Mouse (Mus musculus) CH12.LX (cell line): Measurements from ENCODE around the gene Ccl20. TPM values are rescaled to one million over a fixed set of nuclear protein-coding genes. Genes with fewer than 3 reads are reported as not detected.

ENCODE experiments used
- DNase-seq: peaks from one replicate; pipeline ENCODE4 v3.0.0-alpha.2; 2013; ENCODE audit errors: extremely low read depth
- H3K27ac ChIP-seq: 2 replicates; pipeline ENCODE4 v1.5.1; 2012; ENCODE audit warnings: low read depth, mild to moderate bottlenecking, control low read depth, moderate library complexity; ENCODE audit not compliant: insufficient read depth
- H3K27me3 ChIP-seq: replicated peaks from 2 replicates; pipeline ENCODE3; 2012; ENCODE audit warnings: inconsistent platforms
- H3K36me3 ChIP-seq, 2 experiments: replicated peaks in 1 of 2; 2 replicates each; pipeline versions ENCODE3 to v1.6.1; 2012; ENCODE audit warnings: inconsistent platforms in 1 of 2, low read length in 1 of 2, mild to moderate bottlenecking in 1 of 2, mixed read lengths in 1 of 2, moderate library complexity in 1 of 2; ENCODE audit not compliant: control insufficient read depth in 1 of 2, insufficient read depth in 1 of 2
- H3K4me1 ChIP-seq, 2 experiments: 2 replicates each; pipeline ENCODE4 v1.6.1; 2012; ENCODE audit warnings: inconsistent platforms in 1 of 2, moderate library complexity in 1 of 2; ENCODE audit not compliant: insufficient read depth in 2 of 2, control insufficient read depth in 1 of 2
- H3K4me2 ChIP-seq: 2 replicates; pipeline ENCODE4 v1.6.1; 2012; ENCODE audit warnings: low read depth, mild to moderate bottlenecking, control low read depth; ENCODE audit not compliant: poor library complexity, insufficient read depth, severe bottlenecking
- H3K4me3 ChIP-seq, 3 experiments: fragments of 150-350 bp in 1 of 3; sonication (generic) in 1 of 3; replicated peaks in 1 of 3; 2 replicates each; pipeline versions ENCODE3 to v1.5.1; 2011 to 2012; ENCODE audit warnings: low read depth in 2 of 3, low read length in 2 of 3, mild to moderate bottlenecking in 2 of 3, moderate library complexity in 2 of 3, control low read depth in 1 of 3, improper control_type of control experiment in 1 of 3, inconsistent platforms in 1 of 3, mixed read lengths in 1 of 3; ENCODE audit not compliant: poor library complexity in 1 of 3
- H3K79me2 ChIP-seq: replicated peaks from 2 replicates; pipeline ENCODE4 v1.6.1; 2012; ENCODE audit warnings: mild to moderate bottlenecking, moderate library complexity; ENCODE audit not compliant: control insufficient read depth, poor library complexity, insufficient read depth, severe bottlenecking; ENCODE audit errors: extremely low read depth
- H3K9ac ChIP-seq: 2 replicates; pipeline ENCODE4 v1.6.1; 2012; ENCODE audit warnings: low read depth, mild to moderate bottlenecking, control low read depth, moderate library complexity; ENCODE audit not compliant: insufficient read depth
- H3K9me3 ChIP-seq: replicated peaks from 2 replicates; pipeline ENCODE3; 2012; ENCODE audit warnings: low read length, inconsistent platforms, mixed read lengths
- CTCF ChIP-seq, 2 experiments: IDR thresholded peaks in 1 of 2; conservative IDR thresholded peaks in 1 of 2; 2 replicates each; pipeline ENCODE4 v1.5.1; 2011 to 2012; ENCODE audit warnings: low read depth in 2 of 2, low read length in 2 of 2, improper control_type of control experiment in 1 of 2, inconsistent platforms in 1 of 2, mild to moderate bottlenecking in 1 of 2, moderate library complexity in 1 of 2
- E2F4 ChIP-seq: IDR thresholded peaks from 2 replicates; pipeline ENCODE4 v1.6.1; 2011; ENCODE audit warnings: low read depth, low read length, improper control_type of control experiment; ENCODE audit not compliant: insufficient replicate concordance
- EP300 ChIP-seq: IDR thresholded peaks from 2 replicates; pipeline ENCODE4 v1.6.1; 2011; ENCODE audit warnings: low read length, improper control_type of control experiment
- HCFC1 ChIP-seq: IDR thresholded peaks from 2 replicates; pipeline ENCODE4 v1.6.1; 2012; ENCODE audit warnings: low read depth, mild to moderate bottlenecking, inconsistent platforms, low read length, improper control_type of control experiment
- JUND ChIP-seq: conservative IDR thresholded peaks from 2 replicates; pipeline ENCODE4 v1.6.1; 2011; ENCODE audit warnings: low read depth, low read length, improper control_type of control experiment
- KAT2A ChIP-seq: IDR thresholded peaks from 2 replicates; pipeline ENCODE4 v1.6.1; 2012; ENCODE audit warnings: low read length, improper control_type of control experiment, inconsistent platforms; ENCODE audit not compliant: insufficient replicate concordance
- MAX ChIP-seq: IDR thresholded peaks from 2 replicates; pipeline ENCODE4 v1.6.1; 2011; ENCODE audit warnings: low read length, improper control_type of control experiment
- MAZ ChIP-seq: IDR thresholded peaks from 2 replicates; pipeline ENCODE4 v1.6.1; 2012; ENCODE audit warnings: low read depth, mild to moderate bottlenecking, inconsistent platforms, low read length, improper control_type of control experiment, moderate library complexity
- MEF2A ChIP-seq: IDR thresholded peaks from 2 replicates; pipeline ENCODE4 v1.6.1; 2014; ENCODE audit warnings: low read depth, mild to moderate bottlenecking, inconsistent platforms, low read length, improper control_type of control experiment, borderline replicate concordance
- NELFE ChIP-seq: IDR thresholded peaks from 2 replicates; pipeline ENCODE4 v1.6.1; 2011; ENCODE audit warnings: low read depth, low read length, improper control_type of control experiment
- POLR2AphosphoS2 ChIP-seq: IDR thresholded peaks from 2 replicates; pipeline ENCODE4 v1.6.1; 2011; ENCODE audit warnings: low read depth, low read length, improper control_type of control experiment
- RAD21 ChIP-seq: IDR thresholded peaks from 2 replicates; pipeline ENCODE4 v1.6.1; 2011; ENCODE audit warnings: low read depth, mild to moderate bottlenecking, low read length, improper control_type of control experiment, moderate library complexity
- SMC3 ChIP-seq: IDR thresholded peaks from 2 replicates; pipeline ENCODE4 v1.6.1; 2011; ENCODE audit warnings: low read depth, low read length, improper control_type of control experiment
- TCF12 ChIP-seq: IDR thresholded peaks from 2 replicates; pipeline ENCODE4 v1.6.1; 2014; ENCODE audit warnings: low read depth, mild to moderate bottlenecking, inconsistent platforms, low read length, improper control_type of control experiment
- UBTF ChIP-seq: IDR thresholded peaks from 2 replicates; pipeline ENCODE4 v1.6.1; 2012; ENCODE audit warnings: low read depth, mild to moderate bottlenecking, inconsistent platforms, low read length, improper control_type of control experiment, moderate library complexity
- USF2 ChIP-seq: conservative IDR thresholded peaks from 2 replicates; pipeline ENCODE4 v1.6.1; 2011; ENCODE audit warnings: low read depth, low read length, improper control_type of control experiment
- ZC3H11A ChIP-seq: IDR thresholded peaks from 2 replicates; pipeline ENCODE4 v1.6.1; 2012; ENCODE audit warnings: low read depth, mild to moderate bottlenecking, inconsistent platforms, low read length, improper control_type of control experiment
- ZKSCAN1 ChIP-seq: IDR thresholded peaks from 2 replicates; pipeline ENCODE4 v1.6.1; 2012; ENCODE audit warnings: low read depth, inconsistent platforms, low read length, improper control_type of control experiment, borderline replicate concordance
- ZMIZ1 ChIP-seq: IDR thresholded peaks from 2 replicates; pipeline ENCODE4 v1.6.1; 2012; ENCODE audit warnings: low read depth, mild to moderate bottlenecking, inconsistent platforms, low read length, improper control_type of control experiment
- dilution Hi-C: fragments of 300-500 bp; cut with MboI; formaldehyde crosslinking; loops from 2 replicates; pipeline ENCODE4 v1.14.3; 2020; ENCODE audit warnings: low sequenced_read_pairs; ENCODE audit not compliant: extremely low pct_unique_long_range_greater_than_20kb, extremely low pct_ligation_motif_present
- in situ Hi-C: fragments of 300-500 bp; cut with MboI; formaldehyde crosslinking; loops from 3 replicates; pipeline ENCODE4 v1.14.3; 2019; ENCODE audit warnings: low sequenced_read_pairs, low pct_ligation_motif_present, low pct_unique_long_range_greater_than_20kb, mixed read lengths
- polyA plus RNA-seq: library from polyadenylated mRNA; unstranded; fragments of >175 nt; gene quantifications from 2 replicates; pipeline ENCODE4 v1.2.1, GENCODE M21; 2012; ENCODE audit warnings: low read depth; ENCODE audit not compliant: insufficient read length
- total RNA-seq, 2 experiments: library from RNA; depleted of rRNA; stranded (reverse); fragments of 300-350 nt in 1 of 2; fragments of >200 nt in 1 of 2; gene quantifications; 2 replicates each; pipeline ENCODE4 v1.2.3; 2012 to 2014

The Ccl20 gene
- total RNA-seq (2012; rRNA removed) = 0.42 and 3.4 TPM in 2 replicates
- 0.32 and 0.34 TPM in 2 replicates for total RNA-seq (2014; rRNA removed)
- polyA plus RNA-seq = not detected in 2 replicates

DNA sequence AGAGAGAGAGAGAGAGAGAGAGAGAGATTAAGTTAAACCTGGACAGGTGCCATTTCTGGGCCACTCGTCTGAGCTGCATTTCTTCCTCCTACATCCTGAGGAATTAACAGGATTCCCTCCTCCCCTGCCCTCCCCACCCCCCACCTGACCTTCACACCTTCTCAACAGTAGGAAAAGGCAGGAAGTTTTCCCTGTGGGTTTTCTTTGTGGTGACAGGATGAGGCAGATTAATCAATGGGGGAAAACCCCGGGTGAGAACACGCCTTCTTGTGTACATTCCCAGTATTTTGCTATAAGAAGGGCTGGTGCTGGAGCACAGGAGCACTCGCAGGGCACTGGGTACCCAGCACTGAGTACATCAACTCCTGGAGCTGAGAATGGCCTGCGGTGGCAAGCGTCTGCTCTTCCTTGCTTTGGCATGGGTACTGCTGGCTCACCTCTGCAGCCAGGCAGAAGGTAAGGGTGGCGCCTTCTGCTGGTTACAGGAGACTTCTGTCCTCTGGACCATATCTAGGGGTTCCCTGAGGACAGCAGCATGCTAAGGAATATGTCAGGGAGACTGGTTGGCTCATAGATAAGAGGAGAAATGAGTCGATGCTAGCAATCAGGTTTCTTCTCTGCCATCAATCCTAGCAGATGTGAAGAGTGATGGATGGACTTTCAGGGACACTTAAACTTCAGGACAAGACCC is at the start of gene Ccl20:
Gene Ccl20, plus strand, starts transcription at position 320 of the 691 bp plus-strand sequence.
- dilution Hi-C loops = no loop called here
- Histone ChIP-seq H3K27ac (no peak within 1 kb of the TSS), H3K9me3 (no peaks in the 10 kb centered on the region), H3K27me3 (no peaks in the 10 kb centered on the region)
- TF ChIP-seq KAT2A (no peak), MAX (no peak), ZC3H11A (no peak)
- TF ChIP-seq, all 38 proteins: peak for 0
- Histone ChIP-seq H3K36me3 (no peaks in the 10 kb centered on the region), H3K4me2 (peak within 1 kb of the TSS; percentile 32; the same call in 1 of the 2 replicates), H3K79me2 (no peaks in the 10 kb centered on the region), H3K9ac (no peak within 1 kb of the TSS), H3K4me1 (peaks cover 12% of the 10 kb centered on the region in 2 experiments; a peak in 3 of 4 replicates), H3K4me3 (no peak within 1 kb of the TSS)
- in situ Hi-C loops = no loop called here
- no peak for DNase-seq

DNA sequence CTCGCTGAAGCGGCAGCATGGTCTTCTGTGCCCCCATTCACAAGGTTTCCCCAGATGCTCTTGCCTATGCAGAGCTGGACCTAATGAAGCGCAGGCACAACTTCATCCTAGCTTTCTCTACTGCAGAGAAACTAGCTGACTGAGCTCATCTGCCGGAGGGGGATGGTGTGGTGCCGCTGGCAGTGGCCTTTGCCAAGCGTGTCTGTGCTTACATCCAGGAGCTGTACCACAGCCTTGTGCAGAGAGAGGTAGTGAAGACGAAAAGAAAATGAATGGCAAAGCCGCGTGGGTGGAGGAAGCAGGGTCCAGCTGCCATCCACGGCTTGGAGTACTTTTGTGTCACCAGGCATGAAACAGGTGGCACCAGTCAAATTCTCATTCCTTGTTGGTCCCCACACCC is 49.4 kb upstream of the Ccl20 start:
- dilution Hi-C loops = no loop called here
- TF ChIP-seq EP300 (no peak), E2F4 (no peak), MEF2A (no peak), NELFE (no peak), USF2 (no peak), CTCF (conservative IDR thresholded peaks at IDR 0.05 in 1 of 2, IDR thresholded peaks at IDR 0.05 in 1 of 2; ENCODE audit: low read depth in 2 of 2, low read length in 2 of 2) (no peak), MAZ (no peak), JUND (no peak), SMC3 (no peak), RAD21 (no peak), KAT2A (no peak), TCF12 (no peak), HCFC1 (no peak), POLR2AphosphoS2 (no peak), ZKSCAN1 (no peak), ZMIZ1 (no peak), UBTF (no peak), MAX (no peak)
- TF ChIP-seq, all 38 proteins: peak for 0
- Histone ChIP-seq H3K4me2 (no peak overlapping the region), H3K36me3 (no peaks in the 10 kb centered on the region), H3K27me3 (no peaks in the 10 kb centered on the region), H3K9me3 (peaks cover 2% of the 10 kb centered on the region), H3K27ac (no peak overlapping the region), H3K4me3 (no peak overlapping the region), H3K4me1 (no peaks in the 10 kb centered on the region), H3K79me2 (no peaks in the 10 kb centered on the region), H3K9ac (no peak overlapping the region)
- no peak for DNase-seq
- in situ Hi-C loops = loop anchor here (10.0 kb wide), 1 partner anchor 648 kb away; no protein-coding TSS in a partner anchor
